Mouse (Mus musculus) cerebellum, postnatal 14 days (tissue): ENCODE measurements at regions not wholly inside any gene's neighbourhood (a gene's known extent, or its start where the extent isn't known, plus 50 kb on each side); places are given as distances from the start of the nearest gene placed in this dataset.

Source experiments
- DNase-seq, 2 experiments: peaks; one replicate each; pipeline ENCODE4 v3.0.0; 2021; ENCODE audit warnings: mixed read lengths in 2 of 2

- DNase-seq: peak in 1 of 2 experiments; percentile 1
Measured at GRCm38 (mm10) chrY:86743391-86743790, 373.2 kb upstream of the Gm21477 start.
